Mouse (Mus musculus): ENCODE data around the gene Psmd13.
A peak's percentile ranks its signal among the peaks of the same experiment; 100 is the strongest.

Psmd13 gene

DNA sequence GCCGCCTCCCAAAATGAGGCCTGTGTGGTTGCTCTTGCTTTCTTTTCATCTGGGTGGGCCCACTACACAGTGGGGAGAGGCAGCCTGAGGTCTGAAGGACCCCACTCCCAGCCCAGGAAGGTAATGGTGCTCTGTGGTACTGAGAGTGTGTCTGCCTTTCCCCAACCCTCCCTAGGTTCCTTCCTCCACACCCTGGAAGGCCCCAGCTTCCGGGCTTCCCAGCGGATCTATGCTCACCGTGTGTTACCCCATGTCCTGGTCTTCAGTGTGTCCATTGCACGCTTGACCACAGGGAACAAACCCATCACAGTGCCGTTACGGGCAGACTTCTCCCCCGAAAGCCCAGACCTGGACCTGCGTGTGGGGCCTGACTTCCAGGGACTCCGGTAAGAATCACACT is 61.0 kb downstream of the Psmd13 start:
- TF ChIP-seq GATA4 (IDR thresholded peaks at IDR 0.05; ENCODE audit: insufficient replicate concordance, low read length): no peak

DNA sequence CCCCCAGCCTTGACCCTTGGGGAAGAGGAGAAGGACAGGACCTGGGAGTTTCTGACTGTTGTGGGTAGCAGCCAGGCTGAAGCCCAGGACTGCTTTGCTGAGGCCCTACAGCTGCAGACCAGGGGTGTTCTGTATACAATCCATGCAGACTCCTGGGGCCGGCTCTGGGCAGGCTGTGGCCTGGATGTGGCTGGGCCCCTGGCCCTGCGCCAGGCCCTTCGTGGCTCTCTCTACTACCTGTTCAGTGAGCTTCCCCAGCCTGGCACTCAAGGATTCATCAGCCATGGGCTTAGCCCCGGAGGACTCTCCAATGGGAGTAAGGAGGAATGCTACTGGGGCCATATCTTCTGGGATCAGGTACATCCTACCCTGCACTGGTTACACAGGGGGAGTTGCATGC is 61.6 kb downstream of the Psmd13 start:
- no peak for TF ChIP-seq GATA4 (IDR thresholded peaks at IDR 0.05; ENCODE audit: insufficient replicate concordance, low read length)

GRCm38 (mm10) chr7:140944236-140944635 is 62.5 kb downstream of the Psmd13 start:
- TF ChIP-seq GATA4 (IDR thresholded peaks at IDR 0.05; ENCODE audit: insufficient replicate concordance, low read length): no peak

DNA sequence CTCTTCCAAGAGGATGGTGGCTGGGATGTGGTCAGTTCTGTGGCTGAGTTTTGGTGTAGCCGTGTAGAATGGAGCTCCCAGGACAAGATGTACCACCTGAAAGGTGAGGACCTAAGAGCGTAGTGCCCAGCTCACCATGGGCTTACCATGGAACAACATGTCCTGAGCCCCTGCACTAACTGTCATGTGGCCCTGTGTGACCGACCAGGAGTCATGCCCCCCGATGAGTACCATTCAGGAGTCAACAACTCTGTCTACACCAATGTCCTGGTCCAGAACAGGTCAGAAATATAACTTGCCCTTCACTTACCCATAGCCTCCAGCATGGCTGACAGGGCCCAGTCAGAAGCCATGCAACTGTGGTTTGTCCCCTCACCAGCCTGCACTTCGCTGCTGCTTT is 63.5 kb downstream of the Psmd13 start:
- no peak for TF ChIP-seq GATA4 (IDR thresholded peaks at IDR 0.05; ENCODE audit: insufficient replicate concordance, low read length)

DNA sequence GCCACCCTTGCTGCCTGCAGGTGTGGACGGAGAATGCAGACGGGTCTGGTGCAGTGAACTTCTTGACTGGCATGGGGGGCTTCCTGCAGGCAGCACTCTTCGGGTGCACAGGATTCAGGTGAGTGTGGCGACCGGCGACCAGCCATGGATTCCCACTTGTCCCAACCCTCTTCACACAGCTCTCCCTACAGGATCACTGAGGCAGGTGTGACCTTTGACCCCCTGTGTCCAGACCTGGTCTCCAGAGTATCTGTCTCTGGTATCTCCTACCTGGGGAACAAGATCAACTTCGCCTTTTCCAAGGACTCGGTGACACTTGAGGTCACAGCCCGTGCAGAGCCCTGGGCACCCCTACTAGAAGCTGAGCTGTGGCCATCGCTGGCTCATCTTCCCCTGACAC is 64.5 kb downstream of the Psmd13 start:
- TF ChIP-seq GATA4 (IDR thresholded peaks at IDR 0.05; ENCODE audit: insufficient replicate concordance, low read length): no peak

DNA sequence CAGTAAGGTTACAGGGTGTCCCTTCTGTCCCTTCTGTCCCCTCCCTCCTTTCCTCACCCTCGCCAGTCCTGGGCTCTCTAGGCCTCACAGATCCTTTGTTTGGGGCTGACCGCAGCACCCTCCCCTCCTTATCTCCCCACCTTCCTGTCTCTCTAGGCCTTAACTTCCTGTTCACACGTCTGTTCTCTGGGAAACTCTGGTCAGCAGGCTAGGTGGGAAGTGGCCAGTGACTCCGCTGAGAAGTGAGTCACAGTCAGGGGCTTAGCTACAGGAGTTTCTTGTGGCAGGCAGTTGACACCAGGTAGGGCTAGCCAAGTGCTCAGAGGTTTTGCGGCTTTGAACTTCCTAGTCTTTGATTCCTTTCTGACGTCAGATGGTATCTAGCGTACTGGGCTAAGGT is 65.2 kb downstream of the Psmd13 start:
- TF ChIP-seq GATA4 (IDR thresholded peaks at IDR 0.05; ENCODE audit: insufficient replicate concordance, low read length): peak; percentile 93; the same call in 1 of the 2 replicates

GRCm38 (mm10) chr7:140948161-140948560 is 66.4 kb downstream of the Psmd13 start:
- TF ChIP-seq GATA4 (IDR thresholded peaks at IDR 0.05; ENCODE audit: insufficient replicate concordance, low read length): peak; percentile 96
